Mouse (Mus musculus) midbrain, embryonic 15.5 days (tissue): ENCODE data around the gene Lemd1. TPM values are rescaled to one million over a fixed set of nuclear protein-coding genes. Genes with fewer than 3 reads are reported as not detected.

ENCODE experiments used
- ATAC-seq: fragments of 200-750 bp; cut with Nextera tagmentation; replicated peaks from 2 replicates; pipeline ENCODE4 v1.8.0; 2017; ENCODE audit warnings: moderate TSS enrichment
- H3K27ac ChIP-seq: fragments of 300-500 bp; sonication (generic); 2 replicates; pipeline ENCODE4 v1.5.1; 2015; ENCODE audit warnings: mild to moderate bottlenecking, inconsistent platforms
- H3K27me3 ChIP-seq: fragments of 300-500 bp; sonication (generic); replicated peaks from 2 replicates; pipeline ENCODE4 v1.6.1; 2015; ENCODE audit warnings: inconsistent platforms
- H3K36me3 ChIP-seq: fragments of 300-500 bp; sonication (generic); replicated peaks from 2 replicates; pipeline ENCODE4 v1.6.1; 2015; ENCODE audit warnings: inconsistent platforms
- H3K4me1 ChIP-seq: fragments of 300-500 bp; sonication (generic); 2 replicates; pipeline ENCODE4 v1.6.1; 2015; ENCODE audit warnings: inconsistent platforms
- H3K4me2 ChIP-seq: fragments of 300-500 bp; sonication (generic); 2 replicates; pipeline ENCODE4 v1.6.1; 2015; ENCODE audit warnings: inconsistent platforms, mild to moderate bottlenecking, moderate library complexity
- H3K4me3 ChIP-seq: fragments of 300-500 bp; sonication (generic); 2 replicates; pipeline ENCODE4 v1.5.1; 2015; ENCODE audit warnings: mild to moderate bottlenecking, inconsistent platforms
- H3K9ac ChIP-seq: fragments of 300-500 bp; sonication (generic); 2 replicates; pipeline ENCODE4 v1.6.1; 2015; ENCODE audit warnings: mild to moderate bottlenecking, inconsistent platforms
- H3K9me3 ChIP-seq: fragments of 300-500 bp; sonication (generic); 2 replicates; pipeline ENCODE4 v1.6.1; 2016; ENCODE audit warnings: inconsistent platforms
- WGBS: fragments of 180-500 bp; shearing (Covaris S2); methylation state at CpG from one replicate; pipeline ENCODE4 v1.1.7; 2015; ENCODE audit warnings: mixed read lengths; 5-methylcytosine and 5-hydroxymethylcytosine counted together
- polyA plus RNA-seq: library from polyadenylated mRNA; unstranded; fragments of >200 nt; fragmentation: Nextera tagmentation; extraction: Ambion mirVana; gene quantifications from 2 replicates; pipeline ENCODE4 v1.2.1, GENCODE M21; 2015

Lemd1 gene
- polyA plus RNA-seq, 1 experiment from 2014 or later, result 19.8 TPM

DNA sequence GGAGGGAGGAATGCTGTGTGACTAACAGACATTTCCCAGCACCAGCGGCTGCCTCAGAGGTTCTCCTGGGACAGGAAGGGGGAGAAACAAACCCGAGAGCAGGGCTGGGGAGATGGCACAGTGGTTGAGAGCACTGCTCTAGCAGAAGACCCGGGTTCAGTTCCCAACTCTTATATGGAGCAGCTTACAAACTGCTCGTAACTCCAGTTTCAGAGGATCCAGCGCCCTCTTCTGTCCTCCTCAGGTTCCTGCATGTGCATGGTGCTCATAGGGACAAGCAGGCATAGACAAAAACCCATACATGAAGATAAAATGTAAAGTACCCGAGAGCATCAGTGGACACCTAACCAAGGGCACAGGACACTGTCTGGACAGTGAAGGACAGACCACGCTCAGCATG is 19.7 kb downstream of the Lemd1 start:
- Histone ChIP-seq H3K9ac (no peak overlapping the region), H3K4me3 (no peak overlapping the region), H3K36me3 (no peaks in the 10 kb centered on the region), H3K27ac (no peak overlapping the region), H3K4me1 (peaks cover 70% of the 10 kb centered on the region), H3K9me3 (no peaks in the 10 kb centered on the region), H3K4me2 (no peak overlapping the region), H3K27me3 (no peaks in the 10 kb centered on the region)
- 21% methylated on average over 7 of the region's 7 CpGs for WGBS
- no peak for ATAC-seq

DNA sequence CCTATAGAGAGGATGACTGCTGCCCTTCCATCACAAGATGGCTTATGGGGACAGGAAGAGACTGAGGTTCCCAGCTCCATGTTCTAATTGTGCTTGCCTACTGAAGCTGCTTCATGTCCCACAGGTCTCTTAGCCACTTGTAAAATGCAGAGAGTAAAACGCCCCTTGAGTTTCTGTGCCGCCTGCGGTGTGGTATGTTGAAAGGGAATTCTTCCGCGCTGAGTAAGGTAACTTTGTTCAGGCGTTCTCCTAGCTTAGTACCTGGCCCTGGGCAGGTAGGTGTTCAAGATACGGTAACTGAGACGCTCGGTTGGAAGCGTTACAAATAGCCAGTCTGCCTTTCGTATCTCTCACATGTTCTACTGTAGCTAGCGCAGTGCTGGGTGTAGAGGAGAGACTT is 20.4 kb downstream of the Lemd1 start:
- Histone ChIP-seq H3K4me1 (peaks cover 65% of the 10 kb centered on the region), H3K36me3 (no peaks in the 10 kb centered on the region), H3K4me2 (peak overlapping the region; percentile 37; the same call in 1 of the 2 replicates), H3K27ac (no peak overlapping the region), H3K9ac (no peak overlapping the region), H3K9me3 (no peaks in the 10 kb centered on the region), H3K27me3 (no peaks in the 10 kb centered on the region), H3K4me3 (no peak overlapping the region)
- 41% methylated on average over 12 of the region's 12 CpGs for WGBS
- no peak for ATAC-seq

DNA sequence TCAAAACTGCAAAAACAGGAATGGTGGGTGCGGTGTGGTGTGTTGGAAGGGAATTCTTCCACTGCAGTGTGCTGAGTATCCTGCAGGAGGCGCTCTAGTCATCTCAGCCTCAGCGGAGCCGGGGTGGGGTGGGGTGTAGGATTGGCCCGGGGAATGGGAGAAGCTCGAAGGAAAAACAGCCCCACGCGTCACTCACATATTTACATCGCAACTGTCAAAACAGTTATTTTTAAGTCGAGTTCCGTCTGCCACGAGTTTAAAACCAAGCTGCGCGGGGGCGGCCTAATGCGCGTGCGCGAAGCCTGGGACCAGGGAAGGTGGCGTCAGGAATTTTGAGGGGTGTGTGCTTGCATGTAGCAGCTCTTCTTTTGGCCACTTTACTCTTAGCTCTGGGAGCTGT is 21.0 kb downstream of the Lemd1 start:
- Histone ChIP-seq H3K27ac (no peak overlapping the region), H3K9ac (no peak overlapping the region), H3K4me1 (peaks cover 60% of the 10 kb centered on the region), H3K4me2 (peak overlapping the region; percentile 37), H3K4me3 (peak overlapping the region; percentile 10; the same call in 1 of the 2 replicates), H3K9me3 (no peaks in the 10 kb centered on the region), H3K27me3 (no peaks in the 10 kb centered on the region), H3K36me3 (no peaks in the 10 kb centered on the region)
- WGBS, result 9% methylated on average over 20 of the region's 20 CpGs
- no peak for ATAC-seq

DNA sequence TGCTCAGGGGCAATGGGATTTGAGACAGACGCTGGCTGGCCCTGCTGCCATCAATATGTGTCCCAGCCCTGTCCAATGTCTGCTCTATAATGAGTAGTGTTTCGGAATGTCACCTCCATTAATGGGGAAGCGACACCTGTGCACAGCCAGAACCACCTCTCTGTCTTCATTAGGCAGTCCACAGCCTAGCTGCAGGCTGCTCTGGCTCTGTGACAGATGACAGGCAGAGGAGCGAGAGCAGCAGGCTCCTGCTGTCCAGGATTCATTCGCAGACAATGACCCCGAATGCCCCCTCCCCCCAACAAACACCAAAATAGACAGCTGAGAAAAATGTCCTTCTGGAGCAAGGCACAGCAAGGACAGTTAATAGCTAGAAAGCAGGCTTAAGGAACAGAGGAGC is 21.8 kb downstream of the Lemd1 start:
- H3K9ac ChIP-seq, result no peak overlapping the region
- no peaks in the 10 kb centered on the region for H3K27me3 ChIP-seq
- peak overlapping the region; percentile 57 for H3K27ac ChIP-seq
- peak; percentile 53 for ATAC-seq
- WGBS, result 20% methylated on average over 6 of the region's 6 CpGs
- H3K4me1 ChIP-seq, result peaks cover 52% of the 10 kb centered on the region
- H3K4me3 ChIP-seq, result no peak overlapping the region
- H3K4me2 ChIP-seq, result no peak overlapping the region
- no peaks in the 10 kb centered on the region for H3K9me3 ChIP-seq
- no peaks in the 10 kb centered on the region for H3K36me3 ChIP-seq

DNA sequence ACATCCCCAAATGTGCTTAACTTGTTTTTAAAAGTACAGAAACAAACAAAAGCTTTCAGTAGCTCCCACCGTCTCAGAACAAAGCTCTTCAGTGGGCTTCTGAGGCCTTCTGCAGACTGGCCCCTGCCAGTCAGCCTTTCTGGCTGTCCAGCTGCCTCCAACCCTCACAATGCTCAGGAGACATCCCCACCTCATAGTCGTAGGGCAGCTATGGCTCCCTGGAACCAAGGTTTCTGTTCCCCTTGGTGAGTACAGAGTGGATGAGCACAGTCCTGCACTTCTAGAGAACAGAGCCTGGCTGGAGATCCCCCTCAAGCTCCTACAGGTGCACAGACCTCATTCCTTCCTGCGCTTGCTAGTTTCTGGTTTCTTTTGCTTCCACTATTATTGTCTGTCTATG is 25.0 kb downstream of the Lemd1 start:
- Histone ChIP-seq H3K4me1 (peaks cover 30% of the 10 kb centered on the region), H3K27ac (no peak overlapping the region), H3K4me2 (no peak overlapping the region), H3K36me3 (no peaks in the 10 kb centered on the region), H3K9me3 (no peaks in the 10 kb centered on the region), H3K27me3 (no peaks in the 10 kb centered on the region), H3K9ac (no peak overlapping the region), H3K4me3 (no peak overlapping the region)
- no peak for ATAC-seq
- 60% methylated on average over 3 of the region's 3 CpGs for WGBS

DNA sequence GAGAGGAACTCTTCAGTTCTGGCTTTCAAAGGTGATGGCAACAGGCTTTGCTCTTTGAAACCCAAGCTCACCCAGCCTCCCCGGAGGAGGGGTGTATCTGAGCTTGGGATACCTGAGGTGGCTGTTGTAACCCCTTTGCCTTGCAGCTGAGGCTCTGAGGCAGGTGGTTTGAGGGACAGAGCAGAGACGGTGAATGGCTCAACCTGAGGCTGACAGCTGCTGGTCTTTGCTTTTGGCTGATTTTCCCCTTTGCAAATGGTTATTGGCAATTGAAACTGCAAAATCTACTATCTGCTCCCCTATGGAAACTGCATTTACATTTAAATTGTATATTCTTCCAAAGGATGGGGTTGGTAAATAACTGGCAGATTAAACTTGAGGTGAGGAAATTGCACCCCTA is 30.4 kb downstream of the Lemd1 start:
- no peak overlapping the region for H3K4me2 ChIP-seq
- 25% methylated on average over 2 of the region's 2 CpGs for WGBS

DNA sequence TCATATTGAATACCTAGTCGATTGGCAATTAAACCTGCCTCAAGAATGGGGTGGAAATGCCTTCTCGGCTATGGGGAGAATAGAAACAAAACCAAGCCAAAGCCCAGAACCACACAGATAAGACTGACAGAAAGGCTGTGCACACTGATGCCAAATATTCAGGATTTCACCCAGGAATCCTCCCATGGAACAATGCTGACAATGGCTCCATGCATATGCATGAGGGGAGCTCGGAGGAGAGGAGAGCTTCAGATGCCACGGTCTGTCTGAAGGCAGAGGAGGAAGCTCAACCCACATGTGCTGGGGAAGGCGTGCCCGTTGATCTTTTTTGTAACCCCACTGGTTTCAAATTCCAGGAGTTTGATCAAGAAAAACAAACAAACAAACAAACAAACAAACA is 30.9 kb downstream of the Lemd1 start:
- Histone ChIP-seq H3K9me3 (no peaks in the 10 kb centered on the region), H3K27me3 (no peaks in the 10 kb centered on the region), H3K4me3 (no peak overlapping the region), H3K4me1 (peaks cover 29% of the 10 kb centered on the region), H3K4me2 (peak overlapping the region; percentile 6; the same call in 1 of the 2 replicates), H3K27ac (peak overlapping the region; percentile 76), H3K9ac (no peak overlapping the region), H3K36me3 (no peaks in the 10 kb centered on the region)
- ATAC-seq, result peak; percentile 90
- WGBS, result 5% methylated on average over 6 of the region's 6 CpGs

More for the DNA sequence above, 30.4 kb downstream of the Lemd1 start:
- Histone ChIP-seq H3K27ac (peak overlapping the region; percentile 76), H3K4me1 (peaks cover 29% of the 10 kb centered on the region), H3K9ac (no peak overlapping the region), H3K36me3 (no peaks in the 10 kb centered on the region), H3K4me3 (no peak overlapping the region), H3K9me3 (no peaks in the 10 kb centered on the region), H3K27me3 (no peaks in the 10 kb centered on the region)
- ATAC-seq, result peak; percentile 51; the same call in 1 of the 2 replicates

DNA sequence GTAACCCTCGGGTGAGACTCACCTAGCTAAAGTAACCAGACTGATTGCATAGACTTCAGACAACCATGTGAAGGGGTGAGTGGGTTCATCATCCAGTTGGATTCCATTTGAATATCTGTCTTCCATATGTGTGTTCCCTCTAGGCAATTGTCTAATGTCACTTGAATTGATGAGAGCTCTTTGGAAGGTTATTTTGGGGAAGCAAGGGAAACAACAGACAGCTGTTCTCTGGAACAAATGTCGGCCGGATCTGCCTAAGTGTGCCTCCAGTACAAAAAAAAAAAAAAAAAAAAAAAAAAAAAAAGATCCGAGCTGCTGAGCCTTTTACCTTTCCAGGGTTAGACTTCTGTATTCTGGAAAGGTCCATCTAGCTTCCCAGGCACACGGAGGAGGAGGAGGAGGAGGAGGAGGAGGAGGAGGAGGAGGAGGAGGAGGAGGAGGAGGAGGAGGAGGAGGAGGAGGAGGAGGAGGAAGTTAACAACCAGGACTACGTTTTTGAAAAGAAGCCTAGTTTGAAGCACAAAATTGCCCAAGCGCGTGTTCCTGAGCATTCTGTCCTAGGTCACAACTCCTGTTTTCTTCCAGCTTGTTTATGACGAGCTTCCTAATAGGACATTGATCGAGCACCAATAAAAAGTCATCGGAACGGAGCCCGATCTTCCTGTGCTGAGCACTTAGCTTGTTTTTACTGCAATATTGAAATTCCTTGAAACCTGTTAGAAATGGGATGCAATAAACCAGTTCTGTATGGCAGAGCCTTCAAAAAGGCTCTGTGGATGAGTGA is 35.3 kb downstream of the Lemd1 start:
- Histone ChIP-seq H3K9ac (no peak overlapping the region), H3K27me3 (no peaks in the 10 kb centered on the region), H3K4me3 (no peak overlapping the region), H3K36me3 (no peaks in the 10 kb centered on the region), H3K4me1 (peaks cover 18% of the 10 kb centered on the region), H3K27ac (no peak overlapping the region), H3K9me3 (no peaks in the 10 kb centered on the region), H3K4me2 (no peak overlapping the region)
- 83% methylated on average over 12 of the region's 13 CpGs for WGBS
- no peak for ATAC-seq

DNA sequence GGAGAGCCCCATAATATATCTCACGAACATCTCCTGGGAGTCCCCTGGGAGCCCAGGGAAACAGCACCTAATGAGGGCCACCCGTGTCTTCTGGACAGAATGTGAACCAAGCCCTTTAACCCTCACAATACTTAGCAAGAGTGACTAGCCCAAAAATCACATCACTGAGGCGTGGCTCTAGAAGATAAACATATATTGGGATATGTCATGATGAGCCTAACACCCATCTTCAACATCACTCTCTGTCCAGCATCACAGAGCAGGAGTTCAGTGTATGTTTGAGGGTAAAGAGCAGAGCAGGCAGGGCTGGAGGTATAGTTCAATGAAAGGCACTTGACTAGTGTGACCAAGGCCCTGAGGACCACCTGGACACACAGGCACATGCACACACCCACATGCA is 38.4 kb downstream of the Lemd1 start, which contains the start of gene Gm10188:
Gm10188 (minus strand) TSS at position 101 of the 400 bp plus-strand sequence.
- no peaks in the 10 kb centered on the region for H3K36me3 ChIP-seq
- H3K27ac ChIP-seq, result no peak within 1 kb of the TSS
- WGBS, result 90% methylated on average over 3 of the region's 3 CpGs
- H3K4me1 ChIP-seq, result peaks cover 11% of the 10 kb centered on the region
- H3K27me3 ChIP-seq, result no peaks in the 10 kb centered on the region
- H3K4me2 ChIP-seq, result no peak within 1 kb of the TSS
- no peaks in the 10 kb centered on the region for H3K9me3 ChIP-seq
- H3K9ac ChIP-seq, result no peak within 1 kb of the TSS
- ATAC-seq, result no peak
- H3K4me3 ChIP-seq, result no peak within 1 kb of the TSS

DNA sequence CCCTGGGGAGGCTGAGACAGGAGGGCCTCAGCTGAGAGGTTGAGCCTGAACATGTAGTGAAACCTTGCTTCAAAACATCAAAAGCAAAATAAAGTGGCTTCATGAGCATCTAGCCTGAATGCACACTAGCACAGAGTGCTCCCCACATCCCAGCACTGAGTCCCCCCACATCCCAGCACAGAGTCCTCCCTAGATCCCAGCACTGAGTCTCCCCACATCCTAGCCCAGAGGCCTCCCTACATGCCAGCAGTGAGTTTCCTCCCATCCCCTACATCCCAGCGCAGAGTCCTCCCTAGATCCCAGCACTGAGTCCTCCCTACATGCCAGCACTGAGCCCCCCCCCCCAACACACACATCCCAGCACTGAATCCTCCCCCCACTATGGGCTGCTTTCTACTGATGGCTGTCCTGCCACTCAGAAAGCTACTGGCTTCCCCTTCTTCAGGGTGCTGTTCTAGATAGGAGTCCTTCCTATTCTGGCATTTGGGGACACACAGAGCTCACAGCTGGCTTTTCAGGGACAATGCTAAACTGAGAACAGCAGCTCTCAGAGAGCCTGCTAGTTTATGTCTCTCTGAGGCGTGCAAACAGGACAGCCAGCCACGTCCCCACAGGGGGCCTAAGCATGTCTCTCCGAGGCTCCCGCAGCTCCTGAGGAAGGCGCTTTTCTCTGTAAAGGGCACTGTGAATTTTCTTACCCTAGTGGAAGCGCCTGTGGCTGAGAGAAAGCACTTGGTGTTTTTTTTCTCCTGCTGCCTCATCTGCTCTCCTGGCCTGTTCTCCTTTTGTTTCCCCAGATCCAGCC is 40.4 kb downstream of the Lemd1 start:
- no peak overlapping the region for H3K4me3 ChIP-seq
- H3K4me2 ChIP-seq, result no peak overlapping the region
- peak overlapping the region; percentile 69 for H3K27ac ChIP-seq
- H3K4me1 ChIP-seq, result peaks cover 12% of the 10 kb centered on the region
- no peak overlapping the region for H3K9ac ChIP-seq
- no peaks in the 10 kb centered on the region for H3K36me3 ChIP-seq
- no peaks in the 10 kb centered on the region for H3K9me3 ChIP-seq
- ATAC-seq, result 0 out of 2 replicates have a peak, but pooled peaks have one; percentile 49
- 23% methylated on average over 7 of the region's 7 CpGs for WGBS
- no peaks in the 10 kb centered on the region for H3K27me3 ChIP-seq

DNA sequence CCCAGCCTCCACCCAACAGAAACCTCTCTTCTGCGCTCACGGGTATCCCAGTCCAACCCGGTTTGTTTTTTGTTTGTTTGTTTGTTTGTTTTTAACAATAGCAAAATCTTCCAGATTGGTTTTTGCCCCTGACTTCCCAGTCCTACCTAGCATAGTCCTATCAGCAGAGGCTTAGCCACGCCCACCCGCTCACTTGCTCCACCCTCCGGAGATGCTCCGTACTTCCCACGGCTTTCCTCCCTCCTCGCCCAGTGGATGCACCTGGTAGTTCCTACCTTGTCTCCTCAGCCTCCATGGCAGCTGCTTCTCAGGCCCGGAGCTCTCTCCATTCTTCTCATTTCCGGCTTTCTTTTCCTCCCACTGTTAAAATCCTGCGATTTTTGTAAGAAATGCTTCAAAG is 42.3 kb downstream of the Lemd1 start:
- no peak overlapping the region for H3K4me3 ChIP-seq
- peaks cover 12% of the 10 kb centered on the region for H3K4me1 ChIP-seq
- peak; percentile 57; the same call in 1 of the 2 replicates for ATAC-seq
- no peak overlapping the region for H3K9ac ChIP-seq
- no peak overlapping the region for H3K4me2 ChIP-seq
- H3K9me3 ChIP-seq, result no peaks in the 10 kb centered on the region
- H3K27me3 ChIP-seq, result no peaks in the 10 kb centered on the region
- H3K36me3 ChIP-seq, result no peaks in the 10 kb centered on the region
- WGBS, result 23% methylated on average over 12 of the region's 12 CpGs
- H3K27ac ChIP-seq, result no peak overlapping the region

DNA sequence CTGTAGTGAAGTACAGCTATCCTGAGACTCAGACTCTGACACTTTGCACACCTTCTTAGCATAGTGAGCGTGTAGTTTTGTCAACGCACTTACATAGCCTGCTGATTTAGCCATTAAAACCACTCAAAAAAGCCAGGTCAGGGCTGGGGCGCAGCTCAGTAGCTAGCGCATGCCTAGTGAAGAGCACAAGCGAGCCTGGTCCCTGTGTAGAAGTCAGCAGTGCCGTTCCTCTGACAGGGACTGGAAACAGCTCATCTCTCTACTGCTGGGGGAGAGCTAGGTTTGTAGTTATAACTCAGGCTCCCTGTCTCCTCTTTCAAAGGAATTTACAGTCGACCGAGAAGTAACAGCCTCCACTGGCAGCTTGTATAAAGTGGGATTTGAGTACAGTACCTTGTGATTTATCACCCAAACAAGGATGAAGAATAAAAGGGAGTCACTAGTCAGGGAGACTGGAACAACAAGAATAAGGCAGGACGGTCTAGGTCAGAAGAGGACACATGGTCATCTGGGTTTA is 43.6 kb downstream of the Lemd1 start:
- Histone ChIP-seq H3K27ac (no peak overlapping the region), H3K9ac (no peak overlapping the region), H3K4me3 (no peak overlapping the region), H3K9me3 (no peaks in the 10 kb centered on the region), H3K4me1 (peaks cover 12% of the 10 kb centered on the region), H3K4me2 (no peak overlapping the region), H3K36me3 (no peaks in the 10 kb centered on the region), H3K27me3 (no peaks in the 10 kb centered on the region)
- 68% methylated on average over 9 of the region's 9 CpGs for WGBS
- no peak for ATAC-seq
